Mouse (Mus musculus) intestine, embryonic 14.5 days (tissue): ENCODE data around the gene Lonrf2. TPM values are rescaled to one million over a fixed set of nuclear protein-coding genes. Genes with fewer than 3 reads are reported as not detected.

Experiments used
- ATAC-seq: fragments of 200-750 bp; cut with Nextera tagmentation; replicated peaks from 2 replicates; pipeline ENCODE4 v1.8.0; 2017; ENCODE audit warnings: low read depth, moderate number of reproducible peaks, moderate TSS enrichment, moderate library complexity; ENCODE audit not compliant: low FRiP score, low TSS enrichment
- DNase-seq: peaks from one replicate; pipeline ENCODE4 v3.0.0-alpha.2; 2018; ENCODE audit warnings: low spot score
- H3K27ac ChIP-seq: fragments of 300-500 bp; sonication (generic); 2 replicates; pipeline ENCODE4 v1.5.1; 2014; ENCODE audit warnings: low read depth, mild to moderate bottlenecking, control low read depth
- H3K27me3 ChIP-seq: fragments of 300-500 bp; sonication (generic); replicated peaks from 2 replicates; pipeline ENCODE4 v1.6.1; 2014; ENCODE audit warnings: low read length, control low read depth; ENCODE audit not compliant: control insufficient read depth, insufficient read depth
- H3K36me3 ChIP-seq: fragments of 300-500 bp; sonication (generic); 2 replicates; pipeline ENCODE4 v1.6.1; 2014; ENCODE audit warnings: low read length, control low read depth; ENCODE audit not compliant: control insufficient read depth, insufficient read depth
- H3K4me1 ChIP-seq: fragments of 300-500 bp; sonication (generic); replicated peaks from 2 replicates; pipeline ENCODE4 v1.6.1; 2014; ENCODE audit warnings: low read length, control low read depth, mixed read lengths; ENCODE audit not compliant: control insufficient read depth, insufficient read depth
- H3K4me2 ChIP-seq: fragments of 300-500 bp; sonication (generic); 2 replicates; pipeline ENCODE4 v1.6.1; 2014; ENCODE audit warnings: low read length
- H3K4me3 ChIP-seq: fragments of 300-500 bp; sonication (generic); 2 replicates; pipeline ENCODE4 v1.5.1; 2014; ENCODE audit warnings: low read depth, low read length, control low read depth, mixed read lengths
- H3K9ac ChIP-seq: fragments of 300-500 bp; sonication (generic); 2 replicates; pipeline ENCODE4 v1.6.1; 2014; ENCODE audit warnings: mild to moderate bottlenecking, low read length
- H3K9me3 ChIP-seq: fragments of 300-500 bp; sonication (generic); 2 replicates; pipeline ENCODE4 v1.6.1; 2016; ENCODE audit warnings: low read length, control low read depth; ENCODE audit not compliant: control insufficient read depth
- WGBS: fragments of 180-500 bp; shearing (Covaris S2); extraction: QIAGEN DNeasy Blood & Tissue Kit; methylation state at CpG from one replicate; pipeline ENCODE4 v1.1.7; 2014; 5-methylcytosine and 5-hydroxymethylcytosine counted together
- polyA plus RNA-seq: library from polyadenylated mRNA; unstranded; fragments of >200 nt; fragmentation: Nextera tagmentation; extraction: Ambion mirVana; gene quantifications from 2 replicates; pipeline ENCODE4 v1.2.1, GENCODE M21; 2014

The Lonrf2 gene
- polyA plus RNA-seq, 1 experiment from 2014 or later: 2.5 TPM

DNA sequence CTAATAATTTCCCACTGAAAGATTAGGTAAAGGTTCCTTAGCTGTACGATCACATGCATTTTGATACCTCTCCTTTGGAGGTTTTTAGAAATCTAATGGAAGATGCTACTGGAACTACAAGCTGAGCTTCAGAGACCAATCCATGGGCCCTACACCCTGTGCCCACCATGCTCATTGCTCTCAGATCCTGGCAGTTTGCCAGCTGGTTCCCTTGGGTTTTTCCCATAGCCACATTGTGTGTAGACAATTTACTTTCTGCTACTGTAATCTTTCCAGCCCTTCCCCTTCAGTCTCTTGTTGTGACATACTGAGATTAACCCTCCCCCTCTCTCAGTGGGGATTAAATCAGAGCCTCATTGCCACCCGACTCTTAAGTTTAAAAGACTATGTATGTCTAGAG is 11.6 kb downstream of the Lonrf2 start:
- 74% methylated on average over 2 of the region's 2 CpGs for WGBS
- H3K27me3 ChIP-seq: no peaks in the 10 kb centered on the region
- DNase-seq (no peak), ATAC-seq (no peak)
- H3K9ac ChIP-seq: no peak overlapping the region
- no peak overlapping the region for H3K27ac ChIP-seq
- H3K9me3 ChIP-seq: no peaks in the 10 kb centered on the region
- no peaks in the 10 kb centered on the region for H3K36me3 ChIP-seq
- H3K4me3 ChIP-seq: no peak overlapping the region
- H3K4me1 ChIP-seq: no peaks in the 10 kb centered on the region
- H3K4me2 ChIP-seq: no peak overlapping the region

DNA sequence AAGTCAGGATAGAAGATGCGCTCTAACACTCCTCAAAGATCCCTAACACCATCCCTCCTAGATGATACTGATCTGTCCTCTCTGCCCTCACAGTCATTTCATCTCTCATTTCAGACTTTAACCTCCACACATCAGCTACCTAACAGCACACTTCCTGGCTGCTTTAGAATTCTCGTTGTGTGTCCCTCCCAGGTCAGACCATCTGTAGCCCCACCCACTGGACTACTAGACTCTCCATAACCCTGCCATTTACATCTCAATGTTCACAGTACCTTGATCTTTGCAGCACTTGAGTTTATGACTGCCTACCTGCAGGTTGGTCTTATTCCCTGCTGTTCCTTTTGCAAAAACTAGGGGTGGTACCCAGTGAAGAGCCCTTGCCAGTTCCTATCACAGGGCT is 12.7 kb downstream of the Lonrf2 start:
- no peak overlapping the region for H3K9ac ChIP-seq
- 59% methylated on average over 2 of the region's 2 CpGs for WGBS
- H3K4me3 ChIP-seq: no peak overlapping the region
- H3K4me2 ChIP-seq: no peak overlapping the region
- H3K9me3 ChIP-seq: no peaks in the 10 kb centered on the region
- DNase-seq (no peak), ATAC-seq (no peak)
- no peaks in the 10 kb centered on the region for H3K27me3 ChIP-seq
- H3K27ac ChIP-seq: no peak overlapping the region
- H3K4me1 ChIP-seq: no peaks in the 10 kb centered on the region
- no peaks in the 10 kb centered on the region for H3K36me3 ChIP-seq

DNA sequence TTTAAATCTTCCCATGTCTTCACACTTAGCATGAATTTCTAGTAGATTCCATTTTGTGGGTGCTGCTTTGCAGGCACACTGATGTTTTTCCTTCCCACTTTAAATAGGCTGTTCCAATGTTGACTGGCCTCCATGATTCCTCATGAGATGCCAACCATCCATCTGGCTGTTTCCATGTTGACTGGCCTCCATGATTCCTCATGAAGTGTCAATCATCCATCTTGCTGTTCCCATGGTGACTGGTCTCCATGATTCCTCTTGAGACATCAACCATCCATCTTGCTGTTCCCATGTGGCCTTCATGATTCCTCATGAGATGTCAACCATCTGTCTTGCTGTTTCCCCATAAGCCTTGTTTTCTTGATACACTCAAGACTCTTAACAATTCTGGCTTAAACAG is 16.8 kb downstream of the Lonrf2 start:
- H3K4me2 ChIP-seq: no peak overlapping the region
- ATAC-seq: no peak
- no peaks in the 10 kb centered on the region for H3K36me3 ChIP-seq
- H3K4me3 ChIP-seq: no peak overlapping the region
- H3K9ac ChIP-seq: no peak overlapping the region
- H3K27me3 ChIP-seq: no peaks in the 10 kb centered on the region
- H3K4me1 ChIP-seq: peaks cover 8% of the 10 kb centered on the region; the same call in 1 of the 2 replicates
- no peaks in the 10 kb centered on the region for H3K9me3 ChIP-seq
- H3K27ac ChIP-seq: no peak overlapping the region
- no peak for DNase-seq

DNA sequence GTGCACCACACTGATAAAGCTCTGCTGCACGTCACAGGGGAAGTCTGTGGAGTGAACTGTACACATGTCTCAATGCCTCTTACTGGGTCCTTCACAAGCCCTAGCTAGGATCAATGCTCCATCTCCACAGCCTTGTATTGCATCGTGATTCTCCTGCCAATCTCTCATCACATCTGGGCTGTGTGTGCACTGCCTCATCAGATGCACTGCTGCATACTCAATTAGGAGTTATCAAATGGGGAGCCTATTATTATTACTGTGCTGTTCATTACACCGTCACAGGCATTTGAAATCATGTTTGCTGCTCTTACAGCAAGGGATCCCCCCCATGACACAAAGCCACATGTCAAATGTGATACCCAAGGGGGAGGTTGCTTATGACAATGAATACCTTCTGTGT is 18.8 kb downstream of the Lonrf2 start:
- 88% methylated on average over 3 of the region's 3 CpGs for WGBS
- H3K9ac ChIP-seq: no peak overlapping the region
- peaks cover 8% of the 10 kb centered on the region; the same call in 1 of the 2 replicates for H3K4me1 ChIP-seq
- H3K4me3 ChIP-seq: no peak overlapping the region
- H3K27ac ChIP-seq: no peak overlapping the region
- H3K4me2 ChIP-seq: no peak overlapping the region
- H3K36me3 ChIP-seq: no peaks in the 10 kb centered on the region; the same call in 1 of the 2 replicates
- H3K9me3 ChIP-seq: no peaks in the 10 kb centered on the region
- ATAC-seq (no peak), DNase-seq (no peak)
- no peaks in the 10 kb centered on the region for H3K27me3 ChIP-seq

DNA sequence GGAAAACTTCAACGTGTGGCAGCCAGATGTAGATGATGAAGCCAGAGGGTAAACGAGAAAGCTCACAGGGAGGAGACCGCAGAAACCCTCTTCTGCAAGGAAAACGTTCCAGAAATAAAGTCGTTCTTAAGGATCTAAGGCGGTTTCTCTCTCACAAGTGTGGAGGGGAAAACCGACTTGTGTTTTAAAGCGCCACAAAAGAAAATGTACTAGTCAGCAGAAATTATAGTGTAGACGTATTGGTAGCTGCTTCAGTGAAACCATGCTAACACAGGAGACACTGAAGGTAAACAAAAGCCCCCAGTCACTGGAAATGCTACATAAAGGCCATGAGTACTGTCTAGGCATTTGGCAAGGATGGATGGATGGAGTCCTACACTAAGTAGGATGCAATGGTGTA is 19.2 kb downstream of the Lonrf2 start:
- no peak overlapping the region for H3K27ac ChIP-seq
- WGBS: 54% methylated on average over 9 of the region's 9 CpGs
- no peak for ATAC-seq

DNA sequence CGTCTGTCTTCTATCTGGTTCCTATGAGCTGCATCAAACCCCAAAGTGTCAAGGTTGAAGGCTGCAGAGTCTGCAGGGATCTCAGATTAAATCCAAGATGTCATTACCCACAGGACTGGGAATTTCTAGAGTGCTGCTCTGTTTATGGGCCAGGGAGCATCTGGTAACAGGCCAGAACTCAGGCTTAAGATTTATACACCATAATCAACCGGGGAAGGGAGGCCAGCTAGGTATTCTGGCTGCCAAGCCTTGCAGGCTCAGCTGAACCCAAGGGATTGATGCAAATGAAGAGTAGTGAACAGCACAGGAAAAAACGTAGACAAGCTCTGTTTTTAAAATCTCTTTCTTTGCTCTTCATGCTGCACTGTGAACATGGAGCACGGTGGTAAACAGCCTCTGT is 20.2 kb downstream of the Lonrf2 start:
- WGBS: 43% methylated on average over 4 of the region's 4 CpGs
- Histone ChIP-seq H3K4me2 (no peak overlapping the region), H3K27me3 (no peaks in the 10 kb centered on the region), H3K9ac (no peak overlapping the region), H3K4me3 (no peak overlapping the region), H3K9me3 (no peaks in the 10 kb centered on the region), H3K36me3 (no peaks in the 10 kb centered on the region; the same call in 1 of the 2 replicates), H3K27ac (no peak overlapping the region), H3K4me1 (peaks cover 8% of the 10 kb centered on the region; the same call in 1 of the 2 replicates)
- ATAC-seq (no peak), DNase-seq (no peak)

More for the DNA sequence above, 19.2 kb downstream of the Lonrf2 start:
- Histone ChIP-seq H3K4me2 (no peak overlapping the region), H3K4me3 (no peak overlapping the region), H3K4me1 (peaks cover 8% of the 10 kb centered on the region; the same call in 1 of the 2 replicates), H3K36me3 (no peaks in the 10 kb centered on the region; the same call in 1 of the 2 replicates), H3K27me3 (no peaks in the 10 kb centered on the region), H3K9me3 (no peaks in the 10 kb centered on the region), H3K9ac (no peak overlapping the region)
- no peak for DNase-seq

DNA sequence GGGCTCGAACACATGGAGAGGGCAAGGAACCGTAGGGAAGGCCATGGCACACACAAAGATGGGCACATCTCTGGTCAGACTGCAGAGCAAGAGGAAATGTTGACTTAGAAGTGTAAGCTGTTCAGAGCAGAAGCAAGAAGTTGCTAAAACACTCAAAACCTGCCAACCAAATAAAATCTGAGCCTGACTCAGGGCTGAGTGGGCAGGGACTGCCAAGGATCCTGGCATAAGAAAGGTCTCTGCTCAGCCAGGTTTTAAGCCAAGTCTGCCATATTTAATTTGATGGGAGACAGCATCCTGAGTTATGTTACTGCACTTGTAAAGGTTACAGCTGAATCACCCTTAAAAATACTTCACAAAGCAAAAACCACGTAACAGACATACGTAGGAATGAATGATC is 29.4 kb downstream of the Lonrf2 start:
- Histone ChIP-seq H3K4me3 (no peak overlapping the region), H3K27me3 (no peaks in the 10 kb centered on the region), H3K27ac (no peak overlapping the region), H3K4me1 (no peaks in the 10 kb centered on the region), H3K36me3 (0 out of 2 replicates have a peak, but pooled peaks cover 18% of the 10 kb centered on the region), H3K4me2 (no peak overlapping the region), H3K9me3 (no peaks in the 10 kb centered on the region), H3K9ac (no peak overlapping the region)
- no peak for DNase-seq
- ATAC-seq: no peak
- 91% methylated on average over 4 of the region's 4 CpGs for WGBS

DNA sequence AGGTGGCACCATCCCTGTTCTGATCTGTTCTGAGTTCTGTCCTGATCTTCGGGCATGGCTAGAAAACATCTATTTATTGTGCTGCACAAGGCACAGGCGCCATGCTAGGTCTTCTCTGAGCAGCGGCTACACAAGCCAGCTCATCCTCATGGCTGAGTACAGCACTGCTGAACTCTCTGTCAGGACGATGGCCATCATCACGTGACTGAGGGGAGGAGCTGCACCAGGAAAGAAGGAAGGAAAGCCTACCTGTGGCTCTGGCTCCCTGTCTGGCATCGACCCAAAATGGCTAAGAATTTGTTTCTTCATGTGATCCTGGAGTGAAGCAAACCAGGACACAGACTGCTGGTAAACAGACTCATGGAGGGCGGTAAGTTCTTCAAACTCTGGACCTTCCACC is 36.1 kb downstream of the Lonrf2 start:
- DNase-seq (peak; percentile 23), ATAC-seq (no peak)
- WGBS: 77% methylated on average over 7 of the region's 7 CpGs
- Histone ChIP-seq H3K27ac (no peak overlapping the region), H3K4me2 (no peak overlapping the region), H3K27me3 (no peaks in the 10 kb centered on the region), H3K4me3 (no peak overlapping the region), H3K4me1 (no peaks in the 10 kb centered on the region), H3K36me3 (peaks cover 23% of the 10 kb centered on the region; the same call in 1 of the 2 replicates), H3K9ac (no peak overlapping the region), H3K9me3 (no peaks in the 10 kb centered on the region)

DNA sequence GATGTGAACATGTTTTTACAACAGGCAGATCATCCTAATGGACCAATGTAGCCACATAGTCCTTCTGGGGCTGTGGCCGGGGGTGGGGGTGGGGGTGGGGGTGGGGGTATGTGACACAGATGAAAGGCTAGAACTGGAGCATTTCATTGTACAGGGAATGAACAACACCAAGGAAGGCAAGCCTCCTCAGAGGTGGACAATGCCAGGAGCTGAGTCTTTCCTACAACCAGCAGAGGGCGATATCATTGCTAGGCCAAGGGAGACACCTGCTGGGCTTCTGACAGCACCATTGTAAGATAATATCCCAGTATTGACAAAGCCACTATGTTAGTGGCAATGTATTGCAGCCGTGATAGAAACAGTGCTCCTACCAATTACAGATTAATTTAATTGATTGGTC is 37.2 kb downstream of the Lonrf2 start:
- Histone ChIP-seq H3K4me2 (no peak overlapping the region), H3K27me3 (no peaks in the 10 kb centered on the region), H3K27ac (no peak overlapping the region), H3K36me3 (peaks cover 23% of the 10 kb centered on the region; the same call in 1 of the 2 replicates), H3K9me3 (no peaks in the 10 kb centered on the region), H3K4me1 (no peaks in the 10 kb centered on the region), H3K4me3 (no peak overlapping the region), H3K9ac (no peak overlapping the region)
- 45% methylated on average over 3 of the region's 3 CpGs for WGBS
- DNase-seq (peak; percentile 47), ATAC-seq (no peak)
